Mouse (Mus musculus) kidney, embryonic 16.5 days (tissue): ENCODE results near the gene Lyzl4. TPM values are rescaled to one million over a fixed set of nuclear protein-coding genes. Genes with fewer than 3 reads are reported as not detected.

ENCODE experiments used
- polyA plus RNA-seq: library from polyadenylated mRNA; unstranded; fragments of >200 nt; fragmentation: Nextera tagmentation; extraction: Ambion mirVana; gene quantifications from 2 replicates; pipeline ENCODE4 v1.2.1, GENCODE M21; 2015

The Lyzl4 gene
- polyA plus RNA-seq, 1 experiment from 2014 or later: 0.25 TPM

Other genes starting within 250 kb of the Lyzl4 start
- gene Cck, start 146.4 kb downstream of the Lyzl4 start, polyA plus RNA-seq: 2.8 and 3.6 TPM in 2 replicates
- 0.04 and 0.40 TPM in 2 replicates for gene Vipr1, start 620 bp upstream of the Lyzl4 start, polyA plus RNA-seq
- 8.5 and 9.0 TPM in 2 replicates for gene Sec22c, start 63.4 kb upstream of the Lyzl4 start, polyA plus RNA-seq
- 107 and 114 TPM in 2 replicates for gene Ss18l2, start 68.2 kb upstream of the Lyzl4 start, polyA plus RNA-seq
- gene Nktr, start 77.1 kb upstream of the Lyzl4 start, polyA plus RNA-seq: 46.1 and 57.5 TPM in 2 replicates
- 8.1 and 9.5 TPM in 2 replicates for gene Zfp651, start 117.2 kb upstream of the Lyzl4 start, polyA plus RNA-seq
- 0.72 and 0.99 TPM in 2 replicates for gene Klhl40, start 135.5 kb upstream of the Lyzl4 start, polyA plus RNA-seq
- 0.50 and 0.56 TPM in 2 replicates for gene Hhatl, start 150.4 kb upstream of the Lyzl4 start, polyA plus RNA-seq
- 0.58 and 0.71 TPM in 2 replicates for gene Ccdc13, start 197.4 kb upstream of the Lyzl4 start, polyA plus RNA-seq
- gene Higd1a, start 216.3 kb upstream of the Lyzl4 start, polyA plus RNA-seq: 120 and 142 TPM in 2 replicates